Mouse (Mus musculus): Measurements from ENCODE around the gene Rab36.

DNA sequence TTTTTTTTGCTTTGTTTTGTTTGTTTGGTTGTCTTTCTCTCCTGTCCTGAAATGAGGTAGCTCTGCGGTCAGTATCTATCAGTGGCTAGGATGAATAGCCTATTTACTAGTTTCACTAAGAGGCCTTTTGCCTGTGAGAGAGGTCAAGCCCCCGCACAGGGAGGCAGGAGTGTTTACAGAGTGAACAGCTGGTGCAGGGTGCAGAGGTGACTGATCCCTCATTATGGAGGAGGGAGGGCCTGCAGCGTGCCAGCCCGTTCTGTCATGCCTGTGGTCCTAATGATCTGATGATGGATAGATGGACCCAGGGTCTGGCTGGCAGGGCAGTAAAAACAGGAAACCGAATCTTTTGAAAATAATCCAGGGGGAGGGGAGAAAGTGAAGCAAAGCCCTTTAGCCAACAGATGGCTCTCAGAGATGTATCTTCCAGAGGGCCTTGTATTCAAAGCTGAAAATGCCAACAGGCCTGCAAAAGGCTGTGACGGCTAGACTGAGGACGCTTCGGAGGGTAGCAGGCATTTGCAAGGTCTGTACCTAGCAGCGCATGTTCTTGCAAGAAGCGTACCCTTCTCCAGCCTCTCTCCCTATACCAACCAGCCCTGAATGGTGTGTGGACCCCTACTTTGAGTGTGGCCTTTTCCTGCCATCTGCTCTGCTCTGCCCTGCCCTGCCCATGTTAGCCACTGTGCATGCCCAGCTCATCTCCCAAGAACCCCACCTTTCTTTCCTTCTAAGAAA, 61.8 kb downstream of the Rab36 start:
- TF ChIP-seq CTCF (IDR thresholded peaks at IDR 0.05; ENCODE audit: low read depth, low read length) = no peak
- no peak for TF ChIP-seq POLR2A (IDR thresholded peaks at IDR 0.05; ENCODE audit: borderline replicate concordance, low read depth, low read length)

All from bone marrow macrophage, adult 2 months (primary cell).